Mouse (Mus musculus): ENCODE data around the gene Hyal1.

Gene Hyal1

GRCm38 (mm10) chr9:107611456-107612190, 34.9 kb downstream of the Hyal1 start:
- no peak for TF ChIP-seq GATA4 (IDR thresholded peaks at IDR 0.05; ENCODE audit: insufficient replicate concordance, low read length)

DNA sequence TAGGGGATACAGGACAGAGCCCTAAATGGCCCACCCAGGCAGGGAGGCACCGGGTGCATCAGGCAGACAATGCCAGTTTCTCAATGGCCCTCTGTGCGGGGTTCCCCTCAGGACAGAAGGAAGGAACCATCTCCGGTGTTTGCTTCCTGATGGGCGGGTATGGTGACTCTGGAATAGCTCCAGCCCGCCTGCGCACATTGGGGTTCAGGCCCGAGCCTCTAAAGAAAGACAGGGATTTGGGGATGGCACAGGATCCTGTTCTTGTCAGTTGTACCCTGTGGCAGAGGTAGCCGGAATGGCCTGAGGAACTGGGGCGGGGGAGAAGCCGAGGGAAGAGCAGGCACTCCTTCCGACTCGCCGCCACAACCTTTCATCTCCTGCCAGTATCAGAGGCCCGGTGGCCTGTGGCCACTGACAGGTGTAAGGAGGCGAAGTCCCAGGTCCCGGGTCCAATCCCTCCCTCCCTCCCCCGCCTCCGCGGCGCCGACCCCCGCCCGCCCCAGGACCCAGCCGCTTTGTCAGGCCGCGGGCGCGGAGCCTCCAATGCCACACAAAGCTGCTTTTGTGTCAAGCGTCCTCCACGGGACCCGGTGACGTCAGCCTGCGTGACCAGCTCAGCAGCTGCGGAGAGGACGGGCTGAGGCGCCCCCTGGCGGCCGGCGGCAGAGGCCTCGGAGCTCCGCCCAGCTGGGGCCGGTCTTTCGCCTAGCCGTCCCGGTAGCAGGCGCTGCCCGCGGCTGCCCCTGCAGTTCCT, 35.6 kb downstream of the Hyal1 start:
- peak; percentile 43; the same call in 1 of the 2 replicates for TF ChIP-seq GATA4 (IDR thresholded peaks at IDR 0.05; ENCODE audit: insufficient replicate concordance, low read length)

- TF ChIP-seq GATA4 (IDR thresholded peaks at IDR 0.05; ENCODE audit: insufficient replicate concordance, low read length) = no peak
Measured at GRCm38 (mm10) chr9:107612945-107613569, 36.3 kb downstream of the Hyal1 start.

DNA sequence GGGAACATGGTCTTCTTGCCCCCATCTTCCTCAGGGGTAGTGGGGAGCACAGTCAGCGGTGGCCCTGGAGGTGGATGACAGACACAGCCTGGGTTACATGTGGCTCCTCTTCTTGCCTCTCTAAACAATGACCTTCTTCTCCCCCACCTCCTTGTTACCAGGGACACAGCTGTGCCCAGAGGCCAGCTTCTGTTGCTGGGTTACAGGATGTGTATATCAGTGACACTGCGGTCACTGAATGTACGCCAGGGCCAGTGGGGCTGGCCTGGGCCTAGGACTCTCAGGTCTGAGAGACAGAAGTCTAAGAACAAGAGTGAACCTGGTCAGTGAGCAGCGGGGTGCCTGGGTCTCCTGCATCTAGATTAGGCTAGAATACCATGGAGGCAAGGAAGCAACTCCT, 38.3 kb downstream of the Hyal1 start:
- no peak for TF ChIP-seq GATA4 (IDR thresholded peaks at IDR 0.05; ENCODE audit: insufficient replicate concordance, low read length)

GRCm38 (mm10) chr9:107617461-107617860, 40.7 kb downstream of the Hyal1 start:
- TF ChIP-seq GATA4 (IDR thresholded peaks at IDR 0.05; ENCODE audit: insufficient replicate concordance, low read length) = no peak

- TF ChIP-seq GATA4 (IDR thresholded peaks at IDR 0.05; ENCODE audit: insufficient replicate concordance, low read length) = no peak
Measured at GRCm38 (mm10) chr9:107618098-107618497, 41.4 kb downstream of the Hyal1 start.

DNA sequence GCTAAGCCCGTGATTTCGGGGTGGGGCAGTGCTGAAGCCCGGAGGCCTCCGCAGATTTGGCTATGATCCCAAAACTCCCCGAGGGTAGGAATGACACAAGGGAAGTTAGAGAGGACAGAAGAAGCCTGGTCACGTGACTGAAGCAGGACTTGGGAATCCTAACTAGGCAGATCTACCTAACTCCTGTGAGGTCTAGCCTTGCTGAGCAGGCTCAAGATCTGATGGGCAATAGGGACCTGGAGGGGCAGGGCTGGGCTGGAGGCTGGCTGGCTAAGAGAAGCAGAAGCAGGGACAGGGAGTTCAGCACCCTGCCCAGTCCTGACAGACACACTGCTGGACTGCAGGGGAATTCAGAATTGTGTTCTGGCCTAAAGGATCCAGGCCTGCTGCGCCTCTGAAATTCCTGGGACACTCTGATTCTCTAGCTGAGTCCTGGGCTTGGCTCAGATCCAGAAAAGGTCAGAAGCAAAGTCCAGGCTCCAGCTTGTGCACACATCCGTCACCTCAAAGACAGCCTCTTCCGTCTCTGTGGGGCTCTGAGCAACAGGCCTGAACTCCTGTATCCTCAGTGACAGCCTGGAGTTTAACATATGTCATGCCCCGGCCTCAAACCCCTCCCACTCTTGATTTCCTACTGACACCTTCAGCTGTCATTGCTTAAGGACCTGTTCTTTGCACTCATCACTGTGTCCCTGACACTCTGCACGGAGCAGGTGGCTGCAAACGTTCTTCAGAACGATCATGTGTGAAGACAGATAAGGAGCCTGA, 42.2 kb downstream of the Hyal1 start:
- TF ChIP-seq GATA4 (IDR thresholded peaks at IDR 0.05; ENCODE audit: insufficient replicate concordance, low read length) = no peak

DNA sequence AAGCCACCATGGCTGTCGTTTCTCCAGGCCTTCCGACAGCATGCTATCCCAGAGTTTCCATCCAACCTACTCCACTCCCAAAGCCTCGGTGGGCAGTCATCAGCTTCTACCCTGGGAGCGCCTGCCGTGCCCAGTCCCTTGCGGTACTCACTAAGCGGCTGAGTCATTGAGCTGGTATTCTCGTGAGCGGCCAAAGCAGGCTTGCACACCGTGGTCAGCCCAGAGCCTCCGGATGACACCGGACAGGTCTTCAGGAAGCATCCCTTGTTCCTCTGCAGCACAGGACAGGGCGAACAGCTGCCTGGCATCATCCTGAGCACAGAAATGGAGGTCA, 42.8 kb downstream of the Hyal1 start:
- no peak for TF ChIP-seq GATA4 (IDR thresholded peaks at IDR 0.05; ENCODE audit: insufficient replicate concordance, low read length)

GRCm38 (mm10) chr9:107620954-107621353, 44.2 kb downstream of the Hyal1 start:
- no peak for TF ChIP-seq GATA4 (IDR thresholded peaks at IDR 0.05; ENCODE audit: insufficient replicate concordance, low read length)

DNA sequence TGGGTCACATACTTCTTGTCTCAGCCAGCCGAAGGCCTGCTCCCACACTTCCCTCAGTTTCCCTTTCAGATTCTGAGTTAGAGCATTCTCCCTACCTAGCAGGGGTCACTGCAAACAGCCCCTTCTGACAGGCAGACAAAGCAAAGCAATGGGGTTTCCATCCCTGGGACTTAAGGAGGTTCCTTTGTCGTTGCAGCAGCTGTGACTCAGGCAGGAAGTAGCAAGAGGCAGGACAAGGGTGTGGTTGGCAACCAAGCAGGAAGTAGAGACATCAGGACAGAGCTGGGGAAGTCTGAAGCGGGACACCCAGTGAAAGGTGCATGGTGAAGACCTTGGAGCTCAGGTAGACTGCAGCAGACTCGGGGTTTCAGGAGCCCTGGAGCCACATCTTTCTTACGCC, 47.8 kb downstream of the Hyal1 start:
- no peak for TF ChIP-seq GATA4 (IDR thresholded peaks at IDR 0.05; ENCODE audit: insufficient replicate concordance, low read length)

- TF ChIP-seq GATA4 (IDR thresholded peaks at IDR 0.05; ENCODE audit: insufficient replicate concordance, low read length) = no peak
Measured at GRCm38 (mm10) chr9:107624951-107625350, 48.2 kb downstream of the Hyal1 start.

GRCm38 (mm10) chr9:107625351-107626128, 48.8 kb downstream of the Hyal1 start:
- no peak for TF ChIP-seq GATA4 (IDR thresholded peaks at IDR 0.05; ENCODE audit: insufficient replicate concordance, low read length)

GRCm38 (mm10) chr9:107626158-107626843, 49.6 kb downstream of the Hyal1 start:
- no peak for TF ChIP-seq GATA4 (IDR thresholded peaks at IDR 0.05; ENCODE audit: insufficient replicate concordance, low read length)

DNA sequence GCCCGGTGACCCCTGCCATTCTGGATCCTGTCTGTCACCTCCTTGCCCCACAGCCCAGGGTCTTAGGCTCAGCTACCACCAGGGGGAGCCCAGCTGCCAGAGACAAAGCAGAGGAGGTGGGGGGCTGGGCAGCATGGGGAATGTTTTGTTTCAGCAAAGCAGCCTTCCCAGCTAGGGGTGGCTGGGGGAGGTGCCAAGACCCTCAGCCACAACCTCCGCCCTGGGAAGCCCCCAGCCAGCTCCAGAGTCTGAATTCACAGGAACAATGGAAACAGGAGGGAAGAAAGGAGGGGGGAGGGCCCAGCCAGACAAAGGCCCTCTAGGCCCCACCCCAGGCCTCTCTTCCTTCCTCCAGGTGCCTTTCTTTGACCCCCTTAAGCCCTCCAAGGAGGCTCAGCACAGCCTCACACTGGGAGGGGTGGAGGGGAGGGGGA, 50.1 kb downstream of the Hyal1 start:
- no peak for TF ChIP-seq GATA4 (IDR thresholded peaks at IDR 0.05; ENCODE audit: insufficient replicate concordance, low read length)

Measured in liver, adult (tissue).